Mouse (Mus musculus): ENCODE data around the gene Ralgps1.

DNA sequence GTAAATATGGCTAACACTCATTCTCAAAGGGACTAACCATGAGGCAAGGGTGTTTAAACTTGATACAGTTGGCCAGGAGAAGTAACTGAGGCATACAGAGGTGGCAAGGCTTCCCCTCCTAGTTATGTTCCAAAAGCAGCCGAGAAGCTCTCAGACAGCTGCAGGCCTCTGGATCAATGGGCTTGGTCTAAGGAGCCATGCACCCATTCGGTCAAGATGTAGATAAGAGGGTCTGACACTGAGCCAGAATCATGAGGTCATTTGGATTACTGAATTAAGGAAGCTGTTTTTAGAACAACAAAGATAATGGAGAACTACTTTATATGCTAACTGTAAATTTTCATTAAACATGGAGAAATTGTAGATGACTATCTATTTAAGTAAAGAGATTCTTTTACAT lies 244.0 kb downstream of the Ralgps1 start:
- TF ChIP-seq CTCF (IDR thresholded peaks at IDR 0.05; ENCODE audit: insufficient read depth, low read length) (no peak), POLR2A (IDR thresholded peaks at IDR 0.05; ENCODE audit: borderline replicate concordance, extremely low read depth, low read depth, low read length) (no peak)

Data from lung, adult 2 months (tissue).